Mouse (Mus musculus) kidney, embryonic 16.5 days (tissue): ENCODE results near the gene Tube1. TPM values are rescaled to one million over a fixed set of nuclear protein-coding genes. Genes with fewer than 3 reads are reported as not detected.
"Not testable (repeated sequence)": the region's sequence is repeated elsewhere in the genome, so short reads cannot be mapped to it uniquely, and the experiment has no call there.

Experiments
- ATAC-seq: fragments of 200-750 bp; cut with Nextera tagmentation; 2 replicates; pipeline ENCODE4 v1.8.0; 2017; ENCODE audit warnings: moderate TSS enrichment; ENCODE audit not compliant: low FRiP score, low TSS enrichment
- H3K27ac ChIP-seq: fragments of 300-500 bp; sonication (generic); 2 replicates; pipeline ENCODE4 v1.5.1; 2014; ENCODE audit warnings: low read length
- H3K27me3 ChIP-seq: fragments of 300-500 bp; sonication (generic); 2 replicates; pipeline ENCODE4 v1.6.1; 2014; ENCODE audit warnings: low read length, control low read depth, mixed read lengths; ENCODE audit not compliant: insufficient read depth
- H3K36me3 ChIP-seq: fragments of 300-500 bp; sonication (generic); 2 replicates; pipeline ENCODE4 v1.6.1; 2014; ENCODE audit warnings: low read length, control low read depth, mixed read lengths; ENCODE audit not compliant: insufficient read depth
- H3K4me1 ChIP-seq: fragments of 300-500 bp; sonication (generic); 2 replicates; pipeline ENCODE4 v1.6.1; 2014; ENCODE audit warnings: low read length, control low read depth, mixed read lengths; ENCODE audit not compliant: insufficient read depth
- H3K4me2 ChIP-seq: fragments of 300-500 bp; sonication (generic); replicated peaks from 2 replicates; pipeline ENCODE4 v1.6.1; 2014; ENCODE audit warnings: low read depth, low read length
- H3K4me3 ChIP-seq: fragments of 300-500 bp; sonication (generic); 2 replicates; pipeline ENCODE4 v1.5.1; 2014; ENCODE audit warnings: mild to moderate bottlenecking, low read length
- H3K9ac ChIP-seq: fragments of 300-500 bp; sonication (generic); replicated peaks from 2 replicates; pipeline ENCODE4 v1.6.1; 2014; ENCODE audit warnings: low read length
- H3K9me3 ChIP-seq: fragments of 300-500 bp; sonication (generic); 2 replicates; pipeline ENCODE4 v1.6.1; 2016; ENCODE audit warnings: low read length, control low read depth
- WGBS: fragments of 180-500 bp; shearing (Covaris S2); extraction: QIAGEN DNeasy Blood & Tissue Kit; methylation state at CpG from one replicate; pipeline ENCODE4 v1.1.7; 2014; 5-methylcytosine and 5-hydroxymethylcytosine counted together
- polyA plus RNA-seq: library from polyadenylated mRNA; unstranded; fragments of >200 nt; fragmentation: Nextera tagmentation; extraction: Ambion mirVana; gene quantifications from 2 replicates; pipeline ENCODE4 v1.2.1, GENCODE M21; 2015

Gene Tube1
- polyA plus RNA-seq, 1 experiment from 2014 or later = 16.1 TPM

GRCm38 (mm10) chr10:39173077-39173476 is 39.3 kb downstream of the Tube1 start:
- peak overlapping the region; percentile 80 for H3K4me2 ChIP-seq
- ATAC-seq = no peak

GRCm38 (mm10) chr10:39176981-39177380 is 43.2 kb downstream of the Tube1 start:
- Histone ChIP-seq H3K4me3 (no peak overlapping the region), H3K4me1 (peaks cover 11% of the 10 kb centered on the region; the same call in 1 of the 2 replicates), H3K36me3 (no peaks in the 10 kb centered on the region), H3K27ac (no peak overlapping the region), H3K9ac (no peak overlapping the region), H3K9me3 (peaks cover 9% of the 10 kb centered on the region; the same call in 1 of the 2 replicates), H3K27me3 (no peaks in the 10 kb centered on the region), H3K4me2 (no peak overlapping the region)
- ATAC-seq = no peak
- WGBS = 79% methylated on average over 5 of the region's 5 CpGs

More at GRCm38 (mm10) chr10:39173077-39173476, 39.3 kb downstream of the Tube1 start:
- Histone ChIP-seq H3K4me1 (peaks cover 19% of the 10 kb centered on the region; the same call in 1 of the 2 replicates), H3K9me3 (peaks cover 7% of the 10 kb centered on the region; the same call in 1 of the 2 replicates), H3K27me3 (no peaks in the 10 kb centered on the region), H3K36me3 (no peaks in the 10 kb centered on the region), H3K9ac (peak overlapping the region; percentile 28), H3K4me3 (peak overlapping the region; percentile 19), H3K27ac (peak overlapping the region; percentile 75)
- 26% methylated on average over 13 of the region's 13 CpGs for WGBS

- no peak overlapping the region for H3K27ac ChIP-seq
- H3K4me1 ChIP-seq = no peaks in the 10 kb centered on the region
- no peak for ATAC-seq
- 78% methylated on average over 8 of the region's 8 CpGs for WGBS
- H3K36me3 ChIP-seq = no peaks in the 10 kb centered on the region
- no peaks in the 10 kb centered on the region for H3K27me3 ChIP-seq
- no peak overlapping the region for H3K4me3 ChIP-seq
- H3K9ac ChIP-seq = no peak overlapping the region
- no peak overlapping the region for H3K4me2 ChIP-seq
- no peaks in the 10 kb centered on the region for H3K9me3 ChIP-seq
Measured at GRCm38 (mm10) chr10:39184864-39185544, 51.2 kb downstream of the Tube1 start.

DNA sequence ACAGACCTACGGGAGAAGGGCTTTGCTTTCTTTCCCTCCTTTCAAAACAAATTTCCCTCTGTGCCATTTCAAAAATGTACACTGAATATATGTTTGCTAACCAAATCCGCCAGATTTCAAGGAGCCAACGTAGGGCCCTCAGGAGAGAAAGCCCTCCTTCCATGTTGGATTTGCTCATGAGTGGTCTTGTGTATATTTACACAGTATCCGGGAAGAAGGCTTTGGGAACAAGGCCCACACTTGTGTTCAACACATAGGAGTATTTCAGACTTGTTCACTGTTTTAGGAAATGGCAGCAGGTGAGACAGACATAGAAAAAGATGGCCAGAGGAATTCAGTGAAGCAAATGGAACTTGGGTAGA is 51.8 kb downstream of the Tube1 start:
- 88% methylated on average over 4 of the region's 4 CpGs for WGBS
- Histone ChIP-seq H3K4me2 (no peak overlapping the region), H3K9me3 (no peaks in the 10 kb centered on the region), H3K4me1 (no peaks in the 10 kb centered on the region), H3K4me3 (no peak overlapping the region), H3K36me3 (no peaks in the 10 kb centered on the region), H3K9ac (no peak overlapping the region), H3K27ac (no peak overlapping the region), H3K27me3 (no peaks in the 10 kb centered on the region)
- no peak for ATAC-seq

GRCm38 (mm10) chr10:39192673-39193072 is 58.9 kb downstream of the Tube1 start:
- ATAC-seq = no peak
- no peak overlapping the region for H3K27ac ChIP-seq
- H3K27me3 ChIP-seq = no peaks in the 10 kb centered on the region
- no peak overlapping the region for H3K9ac ChIP-seq
- no peaks in the 10 kb centered on the region for H3K36me3 ChIP-seq
- no peak overlapping the region for H3K4me3 ChIP-seq
- 95% methylated on average over 3 of the region's 3 CpGs for WGBS
- H3K9me3 ChIP-seq = 0 out of 2 replicates have a peak, but pooled peaks cover 3% of the 10 kb centered on the region
- H3K4me2 ChIP-seq = no peak overlapping the region
- no peaks in the 10 kb centered on the region for H3K4me1 ChIP-seq

- H3K27me3 ChIP-seq, H3K9me3 ChIP-seq, H3K27ac ChIP-seq, ATAC-seq, H3K9ac ChIP-seq, H3K4me2 ChIP-seq, H3K4me3 ChIP-seq, H3K36me3 ChIP-seq, H3K4me1 ChIP-seq: not testable (repeated sequence)
- WGBS = 87% methylated on average over 11 of the region's 11 CpGs
Measured at GRCm38 (mm10) chr10:39198216-39198615, 64.4 kb downstream of the Tube1 start.

Other genes starting within 250 kb of the Tube1 start
- gene Lama4, start 168.5 kb upstream of the Tube1 start, polyA plus RNA-seq = 72.3 and 78.7 TPM in 2 replicates
- 10.5 and 13.0 TPM in 2 replicates for gene Fam229b, start 62 bp upstream of the Tube1 start, polyA plus RNA-seq
- 0.36 and 0.46 TPM in 2 replicates for gene Ccn6, start 29.8 kb downstream of the Tube1 start, polyA plus RNA-seq
- gene Fyn, start 234.9 kb downstream of the Tube1 start, polyA plus RNA-seq = 22.4 and 26.1 TPM in 2 replicates